Mouse (Mus musculus) kidney, embryonic 15.5 days (tissue): ENCODE results near the gene Lta. TPM values are rescaled to one million over a fixed set of nuclear protein-coding genes. Genes with fewer than 3 reads are reported as not detected.

Source experiments
- ATAC-seq: fragments of 200-750 bp; cut with Nextera tagmentation; replicated peaks from 2 replicates; pipeline ENCODE4 v1.8.0; 2017; ENCODE audit warnings: moderate TSS enrichment; ENCODE audit not compliant: low FRiP score
- H3K27ac ChIP-seq: fragments of 300-500 bp; sonication (generic); 2 replicates; pipeline ENCODE4 v1.5.1; 2015; ENCODE audit warnings: mild to moderate bottlenecking, inconsistent platforms
- H3K27me3 ChIP-seq: fragments of 300-500 bp; sonication (generic); 2 replicates; pipeline ENCODE4 v1.6.1; 2015; ENCODE audit warnings: inconsistent platforms
- H3K36me3 ChIP-seq: fragments of 300-500 bp; sonication (generic); 2 replicates; pipeline ENCODE4 v1.6.1; 2015; ENCODE audit warnings: inconsistent platforms
- H3K4me1 ChIP-seq: fragments of 300-500 bp; sonication (generic); 2 replicates; pipeline ENCODE4 v1.6.1; 2015; ENCODE audit warnings: inconsistent platforms
- H3K4me2 ChIP-seq: fragments of 300-500 bp; sonication (generic); 2 replicates; pipeline ENCODE4 v1.6.1; 2015; ENCODE audit warnings: moderate library complexity, mild to moderate bottlenecking, inconsistent platforms
- H3K4me3 ChIP-seq: fragments of 300-500 bp; sonication (generic); replicated peaks from 2 replicates; pipeline ENCODE4 v1.5.1; 2015; ENCODE audit warnings: mild to moderate bottlenecking, inconsistent platforms
- H3K9ac ChIP-seq: fragments of 300-500 bp; sonication (generic); 2 replicates; pipeline ENCODE4 v1.6.1; 2015; ENCODE audit warnings: mild to moderate bottlenecking, inconsistent platforms
- H3K9me3 ChIP-seq: fragments of 300-500 bp; sonication (generic); replicated peaks from 2 replicates; pipeline ENCODE4 v1.6.1; 2016; ENCODE audit warnings: inconsistent platforms
- WGBS: fragments of 180-500 bp; shearing (Covaris S2); methylation state at CpG from one replicate; pipeline ENCODE4 v1.1.7; 2015; ENCODE audit warnings: mixed read lengths; 5-methylcytosine and 5-hydroxymethylcytosine counted together
- polyA plus RNA-seq: library from polyadenylated mRNA; unstranded; fragments of >200 nt; fragmentation: Nextera tagmentation; extraction: Ambion mirVana; gene quantifications from 2 replicates; pipeline ENCODE4 v1.2.1, GENCODE M21; 2015

Lta gene
- polyA plus RNA-seq, 1 experiment from 2014 or later: 0.10 TPM

DNA sequence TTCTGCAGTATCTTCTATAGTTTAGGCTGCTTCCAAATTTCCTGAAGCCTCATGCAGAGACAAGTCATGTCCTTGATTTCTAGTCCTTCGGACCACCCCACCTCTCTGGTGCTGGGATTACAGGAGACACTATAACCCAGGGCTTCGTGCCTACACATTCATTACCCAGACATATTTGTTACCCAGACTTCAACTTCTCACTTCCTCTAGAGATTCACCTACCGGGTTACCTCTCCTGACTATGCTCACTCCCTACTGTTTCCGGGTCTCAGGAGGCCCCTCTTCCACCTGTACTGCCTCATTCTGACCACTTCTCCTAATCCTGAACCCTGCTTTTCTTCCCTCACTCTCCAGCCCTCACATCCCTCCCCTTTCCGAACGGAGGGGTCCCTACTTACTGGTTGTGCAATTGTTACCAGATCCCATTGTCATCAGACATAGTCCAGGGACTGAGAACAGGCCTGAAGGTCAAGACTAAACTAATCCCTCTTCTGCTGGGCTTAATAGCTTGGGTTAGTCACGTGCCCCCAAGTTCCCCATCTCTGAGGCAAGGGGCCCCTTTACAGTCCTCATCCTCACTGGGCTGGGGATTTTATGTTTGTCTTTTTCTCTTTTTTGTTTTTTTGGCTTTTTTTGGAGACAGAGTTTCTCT, 17.1 kb downstream of the Lta start, which contains the start of gene Lst1:
Lst1 (minus strand) TSS at position 481 of the 652 bp plus-strand sequence.
- Histone ChIP-seq H3K27me3 (0 out of 2 replicates have a peak, but pooled peaks cover under 1% of the 10 kb centered on the region), H3K27ac (no peak within 1 kb of the TSS), H3K9ac (no peak within 1 kb of the TSS), H3K4me1 (peaks cover 12% of the 10 kb centered on the region), H3K36me3 (no peaks in the 10 kb centered on the region), H3K4me2 (no peak within 1 kb of the TSS), H3K9me3 (no peaks in the 10 kb centered on the region), H3K4me3 (no peak within 1 kb of the TSS)
- no peak for ATAC-seq
- WGBS: 78% methylated on average over 7 of the region's 7 CpGs

DNA sequence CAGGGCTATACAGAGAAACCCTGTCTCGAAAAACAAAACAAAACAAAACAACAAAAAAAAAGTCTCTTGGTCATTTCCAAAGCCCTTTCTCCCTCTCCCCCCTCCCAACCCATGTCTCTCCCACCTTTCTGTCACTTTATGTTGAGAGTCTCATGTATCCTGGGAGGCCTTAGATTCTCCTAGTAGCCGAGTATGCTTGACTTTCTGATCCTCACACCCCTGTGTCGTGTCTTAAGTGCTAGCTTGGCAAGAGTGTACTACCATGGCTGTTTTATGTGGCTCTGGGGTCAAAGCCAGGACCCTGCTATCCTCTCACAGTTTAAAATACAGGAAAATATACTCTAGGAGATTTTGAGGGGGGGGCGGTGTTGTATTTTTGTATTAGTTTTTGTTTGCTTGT, 17.8 kb downstream of the Lta start:
- Histone ChIP-seq H3K9me3 (no peaks in the 10 kb centered on the region), H3K27ac (no peak overlapping the region), H3K4me2 (no peak overlapping the region), H3K36me3 (no peaks in the 10 kb centered on the region), H3K9ac (no peak overlapping the region), H3K4me1 (peaks cover 12% of the 10 kb centered on the region), H3K27me3 (no peaks in the 10 kb centered on the region), H3K4me3 (no peak overlapping the region)
- no peak for ATAC-seq
- 63% methylated on average over 4 of the region's 4 CpGs for WGBS

DNA sequence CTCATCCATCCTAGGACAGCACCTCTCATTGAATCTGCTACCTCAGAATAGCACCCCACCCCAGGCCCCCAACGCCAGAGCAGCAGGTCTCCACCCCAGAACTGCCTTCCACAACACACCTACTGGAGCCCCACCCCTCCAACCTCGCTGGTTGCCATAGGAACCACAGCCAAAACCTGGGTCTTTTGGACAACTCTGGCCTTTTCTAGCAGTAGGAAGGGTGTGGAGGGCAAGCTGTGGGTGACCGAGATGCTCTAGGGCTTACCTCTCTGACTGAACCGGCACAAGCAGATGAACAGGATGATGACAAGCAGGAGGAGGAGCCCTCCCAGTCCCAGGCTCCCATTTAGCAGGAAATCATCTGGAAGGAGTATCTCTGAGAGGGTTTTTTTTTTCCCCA, 18.5 kb downstream of the Lta start:
- 0 out of 2 replicates have a peak, but pooled peaks have one; percentile 45 for ATAC-seq
- Histone ChIP-seq H3K36me3 (no peaks in the 10 kb centered on the region), H3K27me3 (no peaks in the 10 kb centered on the region), H3K4me2 (peak overlapping the region; percentile 59), H3K4me1 (peaks cover 12% of the 10 kb centered on the region), H3K27ac (peak overlapping the region; percentile 87), H3K9me3 (no peaks in the 10 kb centered on the region), H3K4me3 (peak overlapping the region; percentile 47), H3K9ac (no peak overlapping the region)
- WGBS: 0% methylated on average over 4 of the region's 4 CpGs

DNA sequence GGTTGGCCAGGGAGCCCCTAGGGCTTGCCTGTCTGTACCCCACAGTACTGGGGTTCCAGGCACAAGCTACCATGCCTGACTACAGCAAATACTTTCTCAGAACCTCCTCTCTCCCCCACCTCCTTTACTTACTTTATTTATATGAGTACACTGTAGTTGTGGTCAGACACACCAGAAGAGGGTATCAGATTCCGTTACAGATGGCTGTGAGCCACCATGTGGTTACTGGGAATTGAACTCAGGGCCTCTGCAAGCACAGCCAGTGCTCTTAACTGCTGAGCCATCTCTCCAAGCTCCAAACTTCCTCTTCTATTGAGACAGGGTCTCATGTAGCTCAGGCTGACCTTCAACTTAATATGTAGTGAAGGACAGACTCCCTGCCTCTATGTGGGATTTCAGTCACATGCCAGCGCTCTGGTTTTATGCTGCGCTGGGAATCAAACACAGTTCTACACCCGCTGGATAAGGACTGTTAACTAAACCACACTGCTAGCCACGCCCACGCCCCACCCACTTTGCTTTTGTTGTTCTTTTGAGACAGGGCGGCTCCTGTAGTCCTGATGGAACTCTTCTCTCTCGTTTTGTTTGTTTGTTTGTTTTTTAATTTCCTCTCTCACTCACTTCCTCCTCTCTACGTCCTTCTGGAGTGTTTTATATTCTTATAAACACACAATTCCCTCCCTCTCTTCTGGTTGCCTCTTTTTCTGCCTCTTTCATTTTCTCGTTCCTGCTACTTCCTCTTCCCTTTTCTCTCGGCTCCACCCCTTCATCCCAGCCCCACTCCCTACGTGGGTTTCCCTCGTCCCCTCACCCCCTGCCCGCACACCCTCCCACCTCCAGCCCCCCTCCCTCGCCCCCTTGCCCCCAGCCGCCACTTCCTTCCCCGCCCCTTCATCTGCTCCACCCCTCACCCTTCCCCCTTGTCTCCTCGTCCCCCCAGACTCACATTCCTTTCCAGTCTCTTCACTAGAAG, 19.2 kb downstream of the Lta start:
- 3% methylated on average over 18 of the region's 18 CpGs for WGBS
- Histone ChIP-seq H3K27me3 (no peaks in the 10 kb centered on the region), H3K4me2 (peak overlapping the region; percentile 59), H3K9me3 (no peaks in the 10 kb centered on the region), H3K4me3 (peak overlapping the region; percentile 47), H3K9ac (peak overlapping the region; percentile 38; the same call in 1 of the 2 replicates), H3K27ac (peak overlapping the region; percentile 87), H3K36me3 (no peaks in the 10 kb centered on the region), H3K4me1 (peaks cover 12% of the 10 kb centered on the region)
- ATAC-seq: peak; percentile 65; the same call in 1 of the 2 replicates

DNA sequence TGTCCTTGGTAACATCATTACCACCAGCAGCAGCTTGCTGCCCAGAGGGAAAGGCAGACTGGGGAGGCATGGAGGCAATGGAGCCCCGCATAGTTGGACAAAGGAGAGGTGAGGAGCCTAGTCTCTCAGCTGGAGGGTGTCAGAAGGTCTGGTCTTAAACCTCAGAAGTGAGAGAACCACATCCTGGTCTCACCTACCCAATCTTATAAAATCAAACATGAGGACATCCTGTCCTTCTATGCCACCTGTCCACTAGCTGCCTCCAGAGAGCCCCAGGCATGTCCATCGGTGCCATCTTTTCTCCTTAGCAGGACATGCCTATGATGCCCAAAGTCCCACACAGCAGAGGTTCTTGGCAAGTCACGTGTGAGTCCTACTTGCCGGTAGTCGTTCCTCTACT, 25.1 kb downstream of the Lta start:
- H3K9ac ChIP-seq: no peak overlapping the region
- H3K4me2 ChIP-seq: no peak overlapping the region
- H3K4me1 ChIP-seq: no peaks in the 10 kb centered on the region
- H3K9me3 ChIP-seq: no peaks in the 10 kb centered on the region
- H3K27ac ChIP-seq: no peak overlapping the region
- no peaks in the 10 kb centered on the region for H3K36me3 ChIP-seq
- no peak overlapping the region for H3K4me3 ChIP-seq
- ATAC-seq: no peak
- 85% methylated on average over 5 of the region's 5 CpGs for WGBS
- no peaks in the 10 kb centered on the region for H3K27me3 ChIP-seq

DNA sequence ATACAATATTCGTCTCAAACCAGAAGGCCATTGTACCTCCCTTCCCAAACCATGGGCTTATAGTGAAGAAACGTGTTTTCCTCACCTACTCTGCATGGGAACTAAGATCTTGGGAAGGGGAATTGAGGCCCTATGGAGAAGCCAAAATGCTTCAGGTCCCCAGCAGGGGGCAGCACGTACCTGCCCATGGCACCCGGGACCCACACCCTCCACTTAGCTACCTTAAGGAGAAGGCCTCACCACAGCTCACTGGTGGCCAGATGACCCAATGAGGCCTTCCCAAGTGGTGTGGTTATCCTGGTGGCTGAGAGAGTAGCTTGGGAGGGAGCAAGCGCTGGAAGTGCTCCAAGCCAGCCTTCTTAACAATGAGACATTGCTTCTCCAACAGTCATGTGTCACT, 26.6 kb downstream of the Lta start:
- Histone ChIP-seq H3K9me3 (no peaks in the 10 kb centered on the region), H3K27me3 (no peaks in the 10 kb centered on the region), H3K27ac (no peak overlapping the region), H3K9ac (no peak overlapping the region), H3K4me2 (no peak overlapping the region), H3K4me1 (no peaks in the 10 kb centered on the region), H3K4me3 (no peak overlapping the region), H3K36me3 (no peaks in the 10 kb centered on the region)
- WGBS: 21% methylated on average over 5 of the region's 5 CpGs
- peak; percentile 79 for ATAC-seq

DNA sequence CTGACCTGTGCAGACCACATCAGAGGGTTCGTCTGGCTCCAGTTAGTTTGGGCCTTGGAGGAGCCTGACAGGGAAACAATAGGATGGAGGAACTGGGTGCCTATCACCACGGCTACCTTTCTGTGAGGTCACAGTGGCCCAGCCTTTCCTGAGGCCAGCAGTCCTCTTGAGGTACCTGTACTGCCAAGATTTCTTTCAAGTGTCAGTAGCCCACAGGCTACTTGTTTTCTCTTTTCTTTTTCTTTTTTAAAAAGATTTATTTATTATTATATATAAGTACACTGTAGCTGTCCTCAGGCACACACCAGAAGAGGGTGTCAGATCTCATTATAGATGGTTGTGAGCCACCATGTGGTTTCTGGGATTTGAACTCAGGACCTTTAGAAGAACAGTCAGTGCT, 29.2 kb downstream of the Lta start, which contains the start of gene Aif1:
Aif1 (minus strand) TSS at position 101 of the 400 bp plus-strand sequence.
- H3K4me1 ChIP-seq: no peaks in the 10 kb centered on the region
- H3K36me3 ChIP-seq: no peaks in the 10 kb centered on the region
- H3K9ac ChIP-seq: no peak within 1 kb of the TSS
- WGBS: 57% methylated on average over 2 of the region's 2 CpGs
- no peaks in the 10 kb centered on the region for H3K27me3 ChIP-seq
- no peaks in the 10 kb centered on the region for H3K9me3 ChIP-seq
- H3K27ac ChIP-seq: no peak within 1 kb of the TSS
- ATAC-seq: no peak
- H3K4me2 ChIP-seq: no peak within 1 kb of the TSS
- no peak within 1 kb of the TSS for H3K4me3 ChIP-seq

DNA sequence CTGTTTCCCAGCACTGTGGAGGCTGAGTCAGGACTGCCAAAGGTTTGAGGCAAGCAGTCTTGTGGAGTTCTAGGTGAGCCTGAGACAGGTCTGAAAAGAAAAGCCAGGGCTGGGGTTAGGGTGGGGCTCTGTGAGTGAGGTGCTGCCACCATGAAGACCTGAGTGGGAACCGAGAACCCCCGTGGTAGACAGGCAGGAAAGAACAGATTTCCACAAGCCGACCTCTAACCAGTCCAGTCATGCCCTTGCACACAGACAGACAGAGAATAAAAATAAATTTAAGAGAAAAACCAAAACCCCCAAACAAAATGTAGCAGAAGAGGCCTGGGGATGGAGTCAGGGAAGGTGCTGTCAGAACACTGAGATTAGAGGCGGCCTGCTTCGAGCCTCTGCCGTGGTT, 29.8 kb downstream of the Lta start:
- no peaks in the 10 kb centered on the region for H3K9me3 ChIP-seq
- H3K4me2 ChIP-seq: no peak overlapping the region
- no peaks in the 10 kb centered on the region for H3K36me3 ChIP-seq
- no peak overlapping the region for H3K4me3 ChIP-seq
- no peak overlapping the region for H3K9ac ChIP-seq
- 64% methylated on average over 6 of the region's 6 CpGs for WGBS
- no peak overlapping the region for H3K27ac ChIP-seq
- no peak for ATAC-seq
- no peaks in the 10 kb centered on the region for H3K27me3 ChIP-seq
- H3K4me1 ChIP-seq: no peaks in the 10 kb centered on the region

DNA sequence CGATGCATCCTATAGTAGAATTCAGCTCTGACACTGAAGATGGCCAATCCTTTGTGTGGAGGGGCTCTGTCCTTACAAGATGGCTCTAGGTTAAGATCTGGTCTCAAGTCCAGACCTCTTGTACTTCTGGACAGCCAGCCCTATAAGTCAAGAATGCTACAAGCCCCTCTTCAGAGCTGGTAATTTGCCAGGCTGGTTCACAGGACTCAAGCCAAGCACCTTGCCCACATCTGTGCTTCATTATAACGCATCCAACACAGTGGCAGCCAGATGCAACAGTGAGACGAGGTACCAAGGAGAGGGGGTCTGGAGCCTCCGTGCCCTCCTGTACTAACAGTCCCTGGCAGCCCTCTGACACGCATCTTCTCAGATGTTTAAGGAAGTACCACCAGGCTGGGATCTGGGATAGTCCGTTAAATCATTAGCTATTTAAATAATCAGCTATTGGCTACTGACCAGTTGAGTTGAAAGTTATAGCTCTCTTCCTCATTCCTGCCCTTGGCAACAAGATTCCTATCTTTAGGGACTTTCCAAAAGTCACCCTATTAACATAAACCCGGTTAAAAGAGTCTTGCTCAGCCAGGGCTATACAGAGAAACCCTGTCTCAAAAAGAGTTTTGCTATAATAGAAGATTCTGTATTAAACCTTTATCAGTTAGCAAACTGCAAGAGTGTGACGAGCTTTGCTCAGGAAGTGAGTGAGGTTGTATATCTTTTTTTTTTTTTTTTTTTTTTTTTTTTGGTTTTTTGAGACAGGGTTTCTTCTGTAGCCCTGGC, 30.8 kb downstream of the Lta start:
- 67% methylated on average over 8 of the region's 8 CpGs for WGBS
- ATAC-seq: no peak
- no peak overlapping the region for H3K4me2 ChIP-seq
- peak overlapping the region; percentile 57; the same call in 1 of the 2 replicates for H3K27ac ChIP-seq
- no peaks in the 10 kb centered on the region for H3K4me1 ChIP-seq
- no peak overlapping the region for H3K9ac ChIP-seq
- H3K27me3 ChIP-seq: no peaks in the 10 kb centered on the region
- no peaks in the 10 kb centered on the region for H3K36me3 ChIP-seq
- H3K4me3 ChIP-seq: no peak overlapping the region
- H3K9me3 ChIP-seq: no peaks in the 10 kb centered on the region

DNA sequence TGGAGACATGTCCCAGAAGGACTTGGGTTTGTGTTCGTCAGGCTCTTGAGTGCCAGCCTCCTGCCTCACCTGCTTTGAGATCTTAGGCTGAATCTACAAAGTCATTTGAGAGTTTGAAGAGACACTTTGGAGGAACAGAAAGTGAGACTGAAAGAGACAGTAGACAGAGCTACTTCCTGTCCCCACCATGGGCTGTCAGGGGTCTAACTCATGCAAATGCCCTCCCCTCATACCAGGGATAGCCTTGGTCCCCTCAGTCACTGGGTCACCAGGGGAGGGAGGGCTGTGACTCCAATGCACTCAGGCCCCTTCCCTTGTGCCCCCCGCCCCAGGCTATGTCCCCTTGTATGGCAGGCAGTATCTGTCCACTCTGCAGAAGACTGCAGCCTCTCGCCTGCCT, 31.8 kb downstream of the Lta start:
- Histone ChIP-seq H3K27me3 (no peaks in the 10 kb centered on the region), H3K4me1 (0 out of 2 replicates have a peak, but pooled peaks cover 2% of the 10 kb centered on the region), H3K4me3 (no peak overlapping the region), H3K4me2 (no peak overlapping the region), H3K9ac (0 out of 2 replicates have a peak overlapping the region, but pooled peaks have one; percentile 29), H3K27ac (peak overlapping the region; percentile 57), H3K9me3 (no peaks in the 10 kb centered on the region), H3K36me3 (no peaks in the 10 kb centered on the region)
- 79% methylated on average over 3 of the region's 3 CpGs for WGBS
- ATAC-seq: no peak

DNA sequence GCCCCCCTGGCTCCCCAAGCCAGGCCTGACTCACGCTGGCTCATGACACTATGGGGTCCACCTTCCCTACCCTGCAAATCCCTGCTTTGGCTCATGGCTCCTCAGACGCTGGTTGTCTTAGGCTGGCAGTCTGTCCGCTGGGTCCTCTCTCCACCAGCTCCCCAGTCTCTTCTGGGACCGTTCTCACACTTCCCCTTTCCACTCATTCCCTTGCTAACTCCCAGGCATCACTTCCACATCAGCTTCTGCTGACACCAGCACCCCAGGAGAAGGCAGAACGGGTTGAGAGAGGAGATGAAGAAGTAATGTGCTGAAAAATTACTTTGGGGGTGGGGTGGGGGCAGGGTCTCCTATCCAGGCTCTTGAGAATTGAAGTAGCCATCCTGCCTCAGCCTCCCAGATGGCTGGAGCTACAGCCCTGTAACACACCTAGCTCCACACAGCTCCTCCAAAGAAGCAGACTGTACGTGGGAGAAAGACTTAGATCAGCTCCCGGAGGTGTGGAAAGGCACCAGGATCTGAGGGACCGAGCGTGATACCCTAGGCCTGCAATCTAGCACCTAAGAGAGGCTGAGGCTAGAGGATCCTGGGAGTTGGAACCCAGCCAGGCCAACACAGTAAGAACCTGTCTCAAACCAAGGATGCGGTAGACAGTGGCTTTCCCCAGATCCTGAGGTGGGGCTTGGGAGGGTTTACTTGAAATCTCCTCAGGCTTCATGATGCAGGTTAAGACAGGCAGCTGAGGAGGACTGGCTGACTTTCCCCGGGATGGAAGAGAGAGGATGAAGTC, 32.5 kb downstream of the Lta start:
- Histone ChIP-seq H3K27ac (no peak overlapping the region), H3K27me3 (no peaks in the 10 kb centered on the region), H3K4me3 (no peak overlapping the region), H3K4me1 (0 out of 2 replicates have a peak, but pooled peaks cover 2% of the 10 kb centered on the region), H3K9ac (no peak overlapping the region), H3K9me3 (no peaks in the 10 kb centered on the region), H3K4me2 (no peak overlapping the region), H3K36me3 (no peaks in the 10 kb centered on the region)
- ATAC-seq: no peak
- 75% methylated on average over 11 of the region's 11 CpGs for WGBS
